Mouse (Mus musculus): ENCODE results near the gene Tgfa.

The Tgfa gene

GRCm38 (mm10) chr6:86296126-86296525, 101.1 kb downstream of the Tgfa start:
- no peak for DNase-seq (ENCODE audit: low spot score in 2 of 2)

GRCm38 (mm10) chr6:86296938-86297337, 101.9 kb downstream of the Tgfa start:
- DNase-seq (ENCODE audit: low spot score in 2 of 2): no peak

GRCm38 (mm10) chr6:86298961-86299360, 103.9 kb downstream of the Tgfa start:
- no peak for DNase-seq (ENCODE audit: low spot score in 2 of 2)

- DNase-seq (ENCODE audit: low spot score in 2 of 2): no peak
These were observed 104.4 kb downstream of the Tgfa start for GRCm38 (mm10) chr6:86299381-86299780.

- DNase-seq (ENCODE audit: low spot score in 2 of 2): no peak
These were observed 110.7 kb downstream of the Tgfa start for GRCm38 (mm10) chr6:86305680-86306079.

- no peak for DNase-seq (ENCODE audit: low spot score in 2 of 2)
These were observed 119.0 kb downstream of the Tgfa start for GRCm38 (mm10) chr6:86314011-86314410.

- no peak for DNase-seq (ENCODE audit: low spot score in 2 of 2)
These were observed 122.0 kb downstream of the Tgfa start for GRCm38 (mm10) chr6:86317066-86317465.

GRCm38 (mm10) chr6:86318855-86319254, 123.8 kb downstream of the Tgfa start:
- DNase-seq (ENCODE audit: low spot score in 2 of 2): no peak

- no peak for DNase-seq (ENCODE audit: low spot score in 2 of 2)
These were observed 127.1 kb downstream of the Tgfa start for GRCm38 (mm10) chr6:86322031-86322563.

- no peak for DNase-seq (ENCODE audit: low spot score in 2 of 2)
These were observed 128.0 kb downstream of the Tgfa start for GRCm38 (mm10) chr6:86322991-86323390.

GRCm38 (mm10) chr6:86324400-86324799, 129.4 kb downstream of the Tgfa start:
- no peak for DNase-seq (ENCODE audit: low spot score in 2 of 2)

All from spleen, postnatal 10 days (tissue).